Mouse (Mus musculus): ENCODE measurements at regions not wholly inside any gene's neighbourhood (a gene's known extent, or its start where the extent isn't known, plus 50 kb on each side); places are given as distances from the start of the nearest gene placed in this dataset.

- TF ChIP-seq CTCF (IDR thresholded peaks at IDR 0.05) (no peak), EP300 (IDR thresholded peaks at IDR 0.05) (no peak)
Observed at GRCm38 (mm10) chr12:49233524-49234306, 148.7 kb upstream of the Foxg1 start.

Data from lung, postnatal 0 days (tissue).